Mouse (Mus musculus) layer of hippocampus, adult 8-10 months (tissue): Measurements from ENCODE around the gene Chd8. TPM values are rescaled to one million over a fixed set of nuclear protein-coding genes. Genes with fewer than 3 reads are reported as not detected.

Experiments
- DNase-seq, 2 experiments: peaks; one replicate each; pipeline ENCODE4 v3.0.0; 2022; ENCODE audit warnings: low spot score in 2 of 2
- total RNA-seq, 4 experiments: library from RNA; stranded (reverse); gene quantifications; 2 replicates each; pipeline ENCODE4 v1.2.4; 2022

Gene Chd8
- total RNA-seq, 4 experiments from 2014 or later = 94.4 to 117 (median 110) TPM

- no peak for DNase-seq
These were observed 58.2 kb downstream of the Chd8 start for GRCm38 (mm10) chr14:52199412-52199811.

GRCm38 (mm10) chr14:52198141-52198540 lies 59.4 kb downstream of the Chd8 start:
- DNase-seq = no peak

GRCm38 (mm10) chr14:52197156-52197878 lies 60.3 kb downstream of the Chd8 start, which contains the start of gene Supt16:
Gene Supt16, minus strand, starts transcription at chr14:52197416.
- peak; percentile 54 to 72 for DNase-seq

- peak in 1 of 2 experiments; percentile 13 for DNase-seq
These were observed 61.1 kb downstream of the Chd8 start for GRCm38 (mm10) chr14:52196230-52197155.

- peak in 1 of 2 experiments; percentile 16 for DNase-seq
These were observed 61.9 kb downstream of the Chd8 start for GRCm38 (mm10) chr14:52195691-52196090.

- no peak for DNase-seq
These were observed 66.7 kb downstream of the Chd8 start for GRCm38 (mm10) chr14:52190740-52191359.

- no peak for DNase-seq
These were observed 68.1 kb downstream of the Chd8 start for GRCm38 (mm10) chr14:52189519-52189918.

GRCm38 (mm10) chr14:52188788-52189187 lies 68.8 kb downstream of the Chd8 start:
- DNase-seq = no peak

- DNase-seq = no peak
These were observed 91.0 kb downstream of the Chd8 start for GRCm38 (mm10) chr14:52166571-52166970.

- no peak for DNase-seq
These were observed 96.7 kb downstream of the Chd8 start for GRCm38 (mm10) chr14:52160911-52161310.

GRCm38 (mm10) chr14:52155008-52155407 lies 102.6 kb downstream of the Chd8 start:
- DNase-seq = no peak

- DNase-seq = no peak
These were observed 105.0 kb downstream of the Chd8 start for GRCm38 (mm10) chr14:52152613-52153012.

GRCm38 (mm10) chr14:52152179-52152578 lies 105.4 kb downstream of the Chd8 start:
- DNase-seq = peak in 1 of 2 experiments; percentile 42

- no peak for DNase-seq
These were observed 107.7 kb downstream of the Chd8 start for GRCm38 (mm10) chr14:52149888-52150287.

Other genes with a start within 250 kb of the Chd8 start
- gene Tmem253, start 242.1 kb downstream of the Chd8 start, total RNA-seq = 1 to 10 TPM in 2 of 4 experiments, under 1 TPM in 2; 0.74 to 1.7 (median 0.91) TPM
- gene Zfp219, start 237.0 kb downstream of the Chd8 start, total RNA-seq = 10 to 100 TPM; 45.7 to 46.6 (median 45.8) TPM
- gene Olfr221, start 215.3 kb downstream of the Chd8 start, total RNA-seq = not detected
- gene Hnrnpc, start 153.8 kb downstream of the Chd8 start, total RNA-seq = 100 to 1,000 TPM; 197 to 271 (median 244) TPM
- 1 to 10 TPM; 1.3 to 3.4 (median 1.7) TPM for gene Rpgrip1, start 147.1 kb downstream of the Chd8 start, total RNA-seq
- 10 to 100 TPM; 50.4 to 56.5 (median 55.9) TPM for gene Supt16, start 60.4 kb downstream of the Chd8 start, total RNA-seq
- gene Tox4, start 21.4 kb upstream of the Chd8 start, total RNA-seq = 10 to 100 TPM; 58.5 to 76.8 (median 70.4) TPM
- 10 to 100 TPM; 33.2 to 41.8 (median 37.8) TPM for gene Rab2b, start 21.8 kb upstream of the Chd8 start, total RNA-seq
- 10 to 100 TPM; 35.5 to 54.7 (median 43.9) TPM for gene Mettl3, start 47.3 kb upstream of the Chd8 start, total RNA-seq
- gene Sall2, start 71.0 kb upstream of the Chd8 start, total RNA-seq = 10 to 100 TPM; 44.9 to 46.8 (median 45.8) TPM
- not detected for gene Olfr1513, start 98.6 kb upstream of the Chd8 start, total RNA-seq
- not detected for gene Olfr1512, start 121.4 kb upstream of the Chd8 start, total RNA-seq
- gene Olfr1511, start 139.6 kb upstream of the Chd8 start, total RNA-seq = not detected
- gene Olfr1510, start 156.6 kb upstream of the Chd8 start, total RNA-seq = not detected
- gene Olfr1509, start 185.2 kb upstream of the Chd8 start, total RNA-seq = not detected
- gene Olfr1508, start 209.7 kb upstream of the Chd8 start, total RNA-seq = not detected
- not detected for gene Olfr1507, start 238.0 kb upstream of the Chd8 start, total RNA-seq